Mouse (Mus musculus) heart, embryonic 14.5 days (tissue): ENCODE data around the gene Plod1. TPM values are rescaled to one million over a fixed set of nuclear protein-coding genes. Genes with fewer than 3 reads are reported as not detected.
A peak's percentile ranks its signal among the peaks of the same experiment; 100 is the strongest.
"Not testable (repeated sequence)": the region's sequence is repeated elsewhere in the genome, so short reads cannot be mapped to it uniquely, and the experiment has no call there.

Source experiments
- ATAC-seq: fragments of 200-750 bp; cut with Nextera tagmentation; 2 replicates; pipeline ENCODE4 v1.8.0; 2017; ENCODE audit warnings: low read depth, moderate TSS enrichment; ENCODE audit not compliant: insufficient number of reproducible peaks, insufficient read depth, low FRiP score
- H3K27ac ChIP-seq, 2 experiments: fragments of 200-500 bp in 1 of 2; fragments of 300-500 bp in 1 of 2; sonication (generic) in 1 of 2; replicated peaks in 1 of 2; 2 replicates each; pipeline ENCODE4 v1.5.1; 2012 to 2014; ENCODE audit warnings: low read depth in 2 of 2, low read length in 2 of 2, control low read depth in 1 of 2, mild to moderate bottlenecking in 1 of 2, mixed read lengths in 1 of 2; ENCODE audit not compliant: control insufficient read depth in 1 of 2, insufficient read depth in 1 of 2
- H3K27me3 ChIP-seq: fragments of 300-500 bp; sonication (generic); 2 replicates; pipeline ENCODE4 v1.6.1; 2014; ENCODE audit warnings: mild to moderate bottlenecking, low read length, control low read depth; ENCODE audit not compliant: control insufficient read depth, insufficient read depth
- H3K36me3 ChIP-seq: fragments of 300-500 bp; sonication (generic); 2 replicates; pipeline ENCODE4 v1.6.1; 2014; ENCODE audit warnings: mild to moderate bottlenecking, control low read depth, low read length, mixed read lengths; ENCODE audit not compliant: control insufficient read depth, insufficient read depth
- H3K4me1 ChIP-seq, 2 experiments: fragments of 200-500 bp in 1 of 2; fragments of 300-500 bp in 1 of 2; sonication (generic) in 1 of 2; 2 replicates each; pipeline ENCODE4 v1.6.1; 2012 to 2014; ENCODE audit warnings: low read length in 2 of 2, control low read depth in 1 of 2, mixed read lengths in 1 of 2; ENCODE audit not compliant: control insufficient read depth in 2 of 2, insufficient read depth in 2 of 2
- H3K4me2 ChIP-seq: fragments of 300-500 bp; sonication (generic); 2 replicates; pipeline ENCODE4 v1.6.1; 2014; ENCODE audit warnings: mild to moderate bottlenecking, low read length
- H3K4me3 ChIP-seq, 2 experiments: fragments of 200-500 bp in 1 of 2; fragments of 300-500 bp in 1 of 2; sonication (generic) in 1 of 2; 2 replicates each; pipeline ENCODE4 v1.5.1; 2012 to 2014; ENCODE audit warnings: low read length in 2 of 2, mild to moderate bottlenecking in 2 of 2, control low read depth in 1 of 2, low read depth in 1 of 2, moderate library complexity in 1 of 2; ENCODE audit not compliant: control insufficient read depth in 1 of 2, insufficient read depth in 1 of 2
- H3K9ac ChIP-seq: fragments of 300-500 bp; sonication (generic); 2 replicates; pipeline ENCODE4 v1.6.1; 2014; ENCODE audit warnings: mild to moderate bottlenecking, low read length
- H3K9me3 ChIP-seq: fragments of 300-500 bp; sonication (generic); 2 replicates; pipeline ENCODE4 v1.6.1; 2016; ENCODE audit warnings: low read length, control low read depth; ENCODE audit not compliant: control insufficient read depth
- WGBS: fragments of 180-500 bp; shearing (Covaris S2); extraction: QIAGEN DNeasy Blood & Tissue Kit; methylation state at CpG from one replicate; pipeline ENCODE4 v1.1.7; 2014; 5-methylcytosine and 5-hydroxymethylcytosine counted together
- polyA plus RNA-seq: library from polyadenylated mRNA; unstranded; fragments of >200 nt; fragmentation: Nextera tagmentation; extraction: Ambion mirVana; gene quantifications from 2 replicates; pipeline ENCODE4 v1.2.1, GENCODE M21; 2014

Gene Plod1
- polyA plus RNA-seq, 1 experiment from 2014 or later: 50.7 TPM

DNA sequence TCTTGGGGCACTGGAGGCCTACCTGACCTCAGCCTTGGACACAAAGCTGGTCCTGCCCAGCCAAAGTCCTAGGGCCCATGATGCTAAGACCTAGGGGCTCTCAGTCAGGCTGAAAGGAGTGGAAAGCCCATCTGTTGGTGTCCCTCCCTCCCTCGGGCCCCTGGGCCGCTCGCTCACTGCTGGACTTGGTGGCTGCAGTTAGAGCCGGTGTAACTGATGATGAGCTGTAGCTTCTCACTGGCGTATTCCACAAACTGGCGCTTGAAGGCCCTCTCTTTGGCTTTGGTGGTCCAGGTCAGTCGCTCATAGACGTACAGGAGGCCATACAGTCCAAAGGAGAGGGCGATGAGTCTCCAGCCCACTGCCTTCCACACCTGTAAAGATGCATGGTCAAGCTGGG lies 58.0 kb downstream of the Plod1 start:
- no peaks in the 10 kb centered on the region for H3K27me3 ChIP-seq
- H3K4me2 ChIP-seq: no peak overlapping the region
- H3K4me3 ChIP-seq: no peak overlapping the region
- ATAC-seq: no peak
- WGBS: 94% methylated on average over 9 of the region's 9 CpGs
- H3K9me3 ChIP-seq: no peaks in the 10 kb centered on the region
- H3K4me1 ChIP-seq: no peaks in the 10 kb centered on the region; a peak in 1 of 4 replicates
- no peak overlapping the region for H3K9ac ChIP-seq
- H3K36me3 ChIP-seq: peaks cover 97% of the 10 kb centered on the region
- no peak overlapping the region for H3K27ac ChIP-seq

DNA sequence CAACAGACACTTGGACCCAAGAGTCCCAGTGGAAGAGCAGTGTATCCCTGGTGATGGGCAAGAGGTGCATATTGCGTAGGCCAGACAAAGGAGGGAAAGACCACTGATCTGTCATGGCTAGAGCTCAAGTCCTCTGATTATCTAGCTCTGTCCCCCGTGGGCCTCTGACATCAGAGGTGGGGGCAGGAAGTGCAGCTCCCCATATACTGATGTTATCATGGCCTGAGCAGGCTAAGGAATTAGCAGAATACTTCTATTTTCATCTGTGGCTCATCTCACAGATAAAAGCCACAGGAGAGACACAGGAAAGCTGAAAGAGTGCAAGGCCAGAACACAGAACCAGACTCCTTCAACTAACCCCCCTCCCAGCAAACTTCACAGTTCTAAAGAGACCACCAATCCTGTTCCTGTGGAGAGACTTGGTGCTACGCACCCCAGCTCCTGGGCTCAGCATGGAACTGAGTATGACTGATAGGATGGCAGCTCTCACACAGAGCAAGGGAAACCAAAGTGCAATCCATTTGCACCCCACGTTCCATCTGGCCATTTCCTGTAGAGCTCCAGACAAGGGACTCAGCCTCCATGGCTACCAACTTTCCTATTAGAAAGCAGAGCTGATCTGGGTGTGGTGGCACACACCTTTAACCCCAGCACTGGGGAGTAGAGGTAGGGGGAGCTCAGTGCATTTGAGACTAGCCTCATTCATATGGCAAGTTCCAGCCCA lies 60.6 kb downstream of the Plod1 start:
- H3K27ac ChIP-seq: no peak overlapping the region
- H3K9ac ChIP-seq: no peak overlapping the region
- no peaks in the 10 kb centered on the region; a peak in 1 of 4 replicates for H3K4me1 ChIP-seq
- H3K27me3 ChIP-seq: no peaks in the 10 kb centered on the region
- peaks cover 94% of the 10 kb centered on the region for H3K36me3 ChIP-seq
- no peak for ATAC-seq
- no peak overlapping the region for H3K4me2 ChIP-seq
- 81% methylated on average over 4 of the region's 4 CpGs for WGBS
- H3K9me3 ChIP-seq: no peaks in the 10 kb centered on the region
- no peak overlapping the region for H3K4me3 ChIP-seq

DNA sequence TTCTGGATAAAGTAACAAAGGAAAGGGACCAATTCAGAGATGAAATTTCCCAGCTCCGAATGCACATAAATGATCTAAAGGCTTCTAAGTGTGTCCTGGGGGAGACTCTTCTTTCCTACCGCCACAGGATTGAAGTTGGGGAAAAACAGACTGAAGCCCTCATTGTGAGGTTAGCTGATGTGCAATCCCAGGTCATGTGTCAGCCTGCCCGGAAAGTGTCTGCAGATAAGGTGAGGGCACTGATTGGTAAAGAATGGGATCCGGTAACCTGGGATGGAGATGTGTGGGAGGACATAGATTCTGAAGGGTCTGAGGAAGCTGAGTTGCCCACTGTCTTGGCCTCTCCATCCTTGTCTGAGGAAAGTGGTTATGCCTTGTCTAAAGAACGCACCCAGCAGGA lies 67.3 kb downstream of the Plod1 start:
- peak overlapping the region; percentile 64 to 77 for H3K4me3 ChIP-seq
- no peaks in the 10 kb centered on the region for H3K27me3 ChIP-seq
- no peak for ATAC-seq
- H3K4me2 ChIP-seq: peak overlapping the region; percentile 80
- WGBS: 3% methylated on average over 5 of the region's 5 CpGs
- H3K4me1 ChIP-seq: peaks cover 8 to 22% of the 10 kb centered on the region in 2 experiments
- H3K36me3 ChIP-seq: peaks cover 48% of the 10 kb centered on the region
- H3K27ac ChIP-seq: peak overlapping the region; percentile 3 to 70
- H3K9me3 ChIP-seq: no peaks in the 10 kb centered on the region
- peak overlapping the region; percentile 76 for H3K9ac ChIP-seq

DNA sequence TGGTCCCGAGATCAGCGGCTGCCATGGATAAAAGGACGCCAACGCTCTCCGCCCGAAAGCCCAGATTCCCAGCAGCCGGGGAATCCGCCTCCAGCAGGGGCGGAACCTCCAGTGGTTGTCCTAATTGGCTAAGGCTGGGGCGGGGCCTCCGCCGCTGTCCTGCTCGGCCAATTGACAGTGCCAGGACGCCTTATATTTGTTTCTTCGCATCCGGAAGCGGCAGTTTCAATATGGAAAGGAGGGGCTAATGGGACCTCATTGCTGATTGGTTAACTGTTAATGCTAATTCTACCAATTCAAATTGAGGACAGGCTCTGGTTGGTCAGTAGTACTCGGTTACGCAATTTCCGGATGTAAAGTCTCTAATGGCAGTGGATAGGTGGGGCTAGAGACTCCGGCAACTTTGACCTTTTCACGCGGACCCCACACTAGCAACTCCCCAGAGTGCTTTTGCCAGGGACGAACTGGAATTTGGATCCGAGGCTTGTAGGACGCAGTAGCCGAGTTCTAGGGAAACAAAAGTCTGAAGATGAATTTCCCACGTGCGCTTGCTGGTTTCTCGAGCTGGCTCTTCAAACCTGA lies 68.0 kb downstream of the Plod1 start, which contains the start of the genes Miip and Fv1:
Miip (minus strand) TSS at position 367 of the 582 bp plus-strand sequence.
Fv1 (plus strand) TSS at position 530 of the 582 bp plus-strand sequence.
- Histone ChIP-seq H3K36me3 (peaks cover 46% of the 10 kb centered on the region), H3K27ac (peak within 1 kb of the TSS; percentile 78 to 84), H3K4me2 (peak within 1 kb of the TSS; percentile 80), H3K9ac (peak within 1 kb of the TSS; percentile 78), H3K9me3 (no peaks in the 10 kb centered on the region), H3K4me3 (peak within 1 kb of the TSS; percentile 77 to 98), H3K4me1 (peaks cover 8 to 22% of the 10 kb centered on the region in 2 experiments), H3K27me3 (no peaks in the 10 kb centered on the region)
- WGBS: under 1% methylated on average over 30 of the region's 30 CpGs
- peak; percentile 97 for ATAC-seq

DNA sequence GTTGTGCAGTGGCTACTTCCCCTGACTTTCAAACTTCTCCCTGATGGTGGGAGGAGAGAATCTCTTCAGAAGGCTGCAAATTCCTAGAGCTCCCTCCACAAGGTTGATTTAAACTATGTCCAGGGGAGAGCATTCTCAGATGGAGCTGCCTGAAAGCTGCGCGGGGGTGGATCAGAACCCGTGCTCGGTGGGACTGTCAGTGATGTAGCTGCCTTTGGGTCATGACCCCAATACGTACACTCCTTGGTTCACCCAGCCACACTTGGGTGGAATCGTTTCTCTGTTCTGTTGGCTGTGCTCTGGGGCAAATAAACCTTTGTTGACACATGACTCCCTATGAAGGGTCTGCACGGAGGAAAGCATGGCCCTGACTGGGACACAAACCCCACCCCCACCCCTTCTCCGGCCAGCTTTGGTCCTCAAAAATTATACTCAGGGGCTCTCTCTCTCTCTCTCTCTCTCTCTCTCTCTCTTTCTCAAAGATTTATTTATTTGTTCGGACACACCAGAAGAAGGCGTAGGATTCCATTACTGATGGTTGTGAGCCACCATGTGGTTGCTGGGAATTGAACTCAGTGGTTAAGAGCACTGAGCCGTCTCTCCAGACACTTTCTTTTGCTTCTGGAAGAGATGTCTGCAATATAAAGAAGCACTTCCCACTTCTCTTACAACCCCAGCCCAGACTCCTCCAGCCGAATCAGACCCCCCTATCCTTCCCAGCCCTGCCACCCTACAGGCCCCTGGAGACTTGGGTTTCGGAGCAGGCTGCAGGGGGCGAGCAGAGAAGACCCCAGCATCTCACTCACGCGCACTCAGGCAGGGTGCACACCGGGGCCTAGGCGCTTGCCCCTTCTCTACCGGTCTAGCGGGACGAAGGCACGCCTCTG lies 68.8 kb downstream of the Plod1 start:
- Histone ChIP-seq H3K4me2 (peak overlapping the region; percentile 69), H3K9ac (peak overlapping the region; percentile 78), H3K9me3 (no peaks in the 10 kb centered on the region), H3K4me1 (peaks cover 8 to 22% of the 10 kb centered on the region in 2 experiments), H3K36me3 (peaks cover 46% of the 10 kb centered on the region), H3K4me3 (peak overlapping the region; percentile 77 to 98), H3K27ac (peak overlapping the region; percentile 78 to 84), H3K27me3 (no peaks in the 10 kb centered on the region)
- 7% methylated on average over 22 of the region's 22 CpGs for WGBS
- ATAC-seq: no peak

DNA sequence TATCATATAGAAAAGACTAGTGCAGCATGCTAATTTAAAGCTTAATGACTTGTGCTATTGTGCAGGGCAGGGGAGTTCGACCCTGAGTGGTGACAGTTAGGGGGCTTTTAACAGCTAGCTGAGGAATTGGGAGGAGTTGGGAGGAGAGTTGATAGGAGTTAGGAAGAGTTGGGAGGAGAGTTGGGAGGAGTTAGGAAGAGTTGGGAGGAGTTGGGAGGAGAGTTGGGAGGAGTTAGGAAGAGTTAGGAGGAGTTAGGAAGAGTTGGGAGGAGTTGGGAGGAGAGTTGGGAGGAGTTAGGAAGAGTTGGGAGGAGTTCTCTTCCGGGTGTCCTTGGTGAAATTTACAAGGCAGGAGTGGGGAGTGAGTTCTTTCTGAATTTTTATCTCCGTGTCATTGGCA lies 69.8 kb downstream of the Plod1 start:
- not testable (repeated sequence) for H3K9me3 ChIP-seq, H3K27ac ChIP-seq, H3K9ac ChIP-seq, H3K4me2 ChIP-seq, ATAC-seq, H3K27me3 ChIP-seq, H3K4me3 ChIP-seq
- Histone ChIP-seq H3K36me3 (peaks cover 46% of the 10 kb centered on the region), H3K4me1 (peaks cover 8 to 22% of the 10 kb centered on the region in 2 experiments)
- WGBS: 33% methylated on average over 3 of the region's 3 CpGs

DNA sequence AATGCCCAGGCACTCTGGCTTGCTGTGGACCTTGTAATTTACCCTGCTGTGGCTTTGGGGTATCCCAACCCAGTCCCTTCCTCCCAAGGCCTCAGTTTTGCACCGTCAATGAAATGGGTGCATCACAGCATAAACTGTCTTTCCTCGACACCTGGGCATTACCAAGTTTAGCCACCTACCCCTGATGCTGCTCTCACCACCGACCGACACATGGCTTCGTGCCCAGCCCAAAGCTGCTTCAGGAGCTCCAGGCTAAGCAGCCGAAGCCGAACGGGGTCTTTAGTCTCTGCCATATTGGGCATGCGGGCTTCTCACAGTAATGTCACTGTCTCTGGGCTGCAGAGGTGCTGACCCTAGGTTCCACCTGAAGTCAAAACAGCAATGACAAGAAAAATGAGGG lies 70.5 kb downstream of the Plod1 start:
- peaks cover 8 to 22% of the 10 kb centered on the region in 2 experiments for H3K4me1 ChIP-seq
- no peaks in the 10 kb centered on the region for H3K27me3 ChIP-seq
- WGBS: 92% methylated on average over 9 of the region's 9 CpGs
- no peak overlapping the region for H3K27ac ChIP-seq
- no peak overlapping the region for H3K4me3 ChIP-seq
- H3K9me3 ChIP-seq: no peaks in the 10 kb centered on the region
- no peak overlapping the region for H3K4me2 ChIP-seq
- ATAC-seq: no peak
- peaks cover 50% of the 10 kb centered on the region for H3K36me3 ChIP-seq
- H3K9ac ChIP-seq: no peak overlapping the region
